Mouse (Mus musculus): ENCODE measurements at regions not wholly inside any gene's neighbourhood (a gene's known extent, or its start where the extent isn't known, plus 50 kb on each side); places are given as distances from the start of the nearest gene placed in this dataset.

DNA sequence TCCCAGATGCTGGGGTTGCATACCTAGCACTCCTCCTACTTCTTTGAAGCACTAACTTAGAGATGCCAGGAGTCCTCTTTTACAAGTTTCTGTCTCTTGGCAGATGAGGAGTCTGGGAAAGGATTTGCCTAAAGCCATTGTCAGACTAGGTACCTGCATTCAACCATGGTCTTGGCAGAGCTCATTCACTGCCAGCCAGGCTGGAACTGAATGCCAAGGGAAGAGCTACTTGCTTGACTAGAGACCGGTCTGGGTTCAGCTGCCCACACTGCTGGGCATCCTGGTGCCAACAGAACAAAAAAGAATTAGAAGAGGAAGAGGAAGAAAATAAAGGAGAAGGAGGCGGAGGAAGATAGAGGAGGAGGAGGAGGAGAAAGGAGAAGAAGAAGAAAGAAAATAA, 74.1 kb upstream of the Polg start:
- TF ChIP-seq CTCF (IDR thresholded peaks at IDR 0.05; ENCODE audit: low read depth) (no peak), EP300 (IDR thresholded peaks at IDR 0.05; ENCODE audit: low read depth) (no peak)

Data from liver, embryonic 14.5 days (tissue).